Mouse (Mus musculus) neutrophil, adult 83 days (primary cell): ENCODE data around the gene Aym1. TPM values are rescaled to one million over a fixed set of nuclear protein-coding genes. Genes with fewer than 3 reads are reported as not detected.

Source experiments
- total RNA-seq, 2 experiments: library from RNA; stranded (reverse); gene quantifications; one replicate each; pipeline ENCODE4 v1.2.4; 2023

The Aym1 gene
- total RNA-seq = not detected

DNA sequence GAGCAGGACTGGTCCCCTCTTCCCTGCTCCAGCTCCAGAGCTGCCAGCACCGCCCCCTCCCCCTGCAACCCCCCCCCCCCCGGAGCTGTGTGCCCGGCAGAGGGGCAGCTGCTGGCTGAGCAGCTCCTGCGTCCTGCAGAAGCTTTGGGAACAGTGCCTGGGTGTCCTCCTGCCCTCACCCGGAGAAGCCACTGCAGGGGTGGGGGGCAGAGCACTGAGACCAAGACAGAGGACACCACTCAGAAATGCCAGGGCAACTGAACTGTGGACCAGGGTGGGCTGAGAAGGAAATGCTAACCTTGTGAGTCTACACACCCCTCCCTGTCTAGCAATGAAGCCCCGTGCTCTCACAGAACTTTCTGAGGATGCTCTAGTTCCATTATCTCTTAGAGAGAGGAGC is at the start of gene Aym1:
Aym1 (plus strand) TSS at position 109 of the 400 bp plus-strand sequence.

DNA sequence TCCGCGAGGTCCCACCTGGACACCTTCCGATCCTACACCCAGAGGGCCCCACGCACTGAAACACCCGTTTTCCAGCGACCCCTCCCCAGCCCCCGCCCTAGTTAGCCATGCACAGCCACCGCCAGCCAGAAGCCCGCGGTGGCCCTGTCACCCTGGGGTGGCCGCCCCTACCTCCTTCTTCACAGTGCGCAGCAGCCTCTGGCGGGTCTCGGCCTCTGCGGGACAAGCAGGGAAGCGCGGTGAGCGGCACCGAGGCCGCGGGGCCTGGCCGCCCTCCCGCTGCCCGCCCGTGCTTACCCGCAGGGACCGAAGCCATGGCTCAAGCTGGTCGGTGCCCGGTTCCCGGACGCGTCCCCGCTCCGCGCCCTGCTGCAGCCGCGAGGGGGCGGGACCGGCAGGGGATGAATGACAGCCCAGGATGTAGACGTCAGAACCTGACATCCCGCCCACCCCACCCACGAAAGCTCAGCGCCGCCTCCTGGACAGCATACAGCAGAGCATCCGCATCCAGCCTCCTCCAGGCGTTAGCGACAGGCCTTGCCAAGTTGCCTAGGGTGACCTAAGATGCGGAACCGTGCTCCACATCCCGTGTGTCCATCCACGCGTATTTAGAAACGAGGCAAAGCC is 46.6 kb upstream of the Aym1 start, which contains the start of gene Sgsm1:
Sgsm1 (minus strand) TSS at position 410 of the 627 bp plus-strand sequence.

Other genes with a start within 250 kb of the Aym1 start
- gene 2900026A02Rik, start 136.1 kb upstream of the Aym1 start, total RNA-seq = under 1 TPM; 0.31 to 0.42 TPM
- gene Tmem211, start 130.4 kb upstream of the Aym1 start, total RNA-seq = not detected
- not detected for gene Sgsm1, start 46.5 kb upstream of the Aym1 start, total RNA-seq
- not detected for gene Wscd2, start 133.0 kb downstream of the Aym1 start, total RNA-seq